Mouse (Mus musculus): Measurements from ENCODE around the gene Hspbp1.

- no peak for TF ChIP-seq CTCF (IDR thresholded peaks at IDR 0.05; ENCODE audit: low read depth)
- TF ChIP-seq EP300 (IDR thresholded peaks at IDR 0.05; ENCODE audit: low read depth) = no peak
These were observed 42.9 kb downstream of the Hspbp1 start for GRCm38 (mm10) chr7:4641956-4642355.

Measured in liver, embryonic 14.5 days (tissue).